Mouse (Mus musculus) neural tube, embryonic 14.5 days (tissue): ENCODE data around the gene Pdf. TPM values are rescaled to one million over a fixed set of nuclear protein-coding genes. Genes with fewer than 3 reads are reported as not detected.

ENCODE experiments used
- ATAC-seq: fragments of 200-750 bp; cut with Nextera tagmentation; 2 replicates; pipeline ENCODE4 v1.8.0; 2017; ENCODE audit warnings: low read depth, mild to moderate bottlenecking, moderate TSS enrichment, moderate library complexity
- H3K27ac ChIP-seq: fragments of 300-500 bp; sonication (generic); 2 replicates; pipeline ENCODE4 v1.5.1; 2014; ENCODE audit warnings: low read depth, mild to moderate bottlenecking, control low read depth, low read length, moderate library complexity, mixed read lengths
- H3K27me3 ChIP-seq: fragments of 300-500 bp; sonication (generic); 2 replicates; pipeline ENCODE4 v1.6.1; 2014; ENCODE audit warnings: low read length; ENCODE audit not compliant: control insufficient read depth, insufficient read depth
- H3K36me3 ChIP-seq: fragments of 300-500 bp; sonication (generic); 2 replicates; pipeline ENCODE4 v1.6.1; 2014; ENCODE audit warnings: low read length, mixed read lengths; ENCODE audit not compliant: control insufficient read depth, insufficient read depth
- H3K4me1 ChIP-seq: fragments of 300-500 bp; sonication (generic); 2 replicates; pipeline ENCODE4 v1.6.1; 2014; ENCODE audit warnings: low read length; ENCODE audit not compliant: control insufficient read depth, insufficient read depth
- H3K4me2 ChIP-seq: fragments of 300-500 bp; sonication (generic); 2 replicates; pipeline ENCODE4 v1.6.1; 2014; ENCODE audit warnings: mild to moderate bottlenecking, low read depth, low read length, control low read depth
- H3K4me3 ChIP-seq: fragments of 300-500 bp; sonication (generic); 2 replicates; pipeline ENCODE4 v1.5.1; 2014; ENCODE audit warnings: low read depth, low read length, control low read depth, mixed read lengths
- H3K9ac ChIP-seq: fragments of 300-500 bp; sonication (generic); replicated peaks from 2 replicates; pipeline ENCODE4 v1.6.1; 2014; ENCODE audit warnings: low read depth, mild to moderate bottlenecking, control low read depth, low read length, mixed read lengths
- H3K9me3 ChIP-seq: fragments of 300-500 bp; sonication (generic); 2 replicates; pipeline ENCODE4 v1.6.1; 2016; ENCODE audit warnings: low read length; ENCODE audit not compliant: control insufficient read depth
- WGBS: fragments of 180-500 bp; shearing (Covaris S2); extraction: QIAGEN DNeasy Blood & Tissue Kit; methylation state at CpG from one replicate; pipeline ENCODE4 v1.1.7; 2014; 5-methylcytosine and 5-hydroxymethylcytosine counted together
- polyA plus RNA-seq: library from polyadenylated mRNA; unstranded; fragments of >200 nt; fragmentation: Nextera tagmentation; extraction: Ambion mirVana; gene quantifications from 2 replicates; pipeline ENCODE4 v1.2.1, GENCODE M21; 2014

Pdf gene
- polyA plus RNA-seq: 36.5 and 36.8 TPM in 2 replicates

DNA sequence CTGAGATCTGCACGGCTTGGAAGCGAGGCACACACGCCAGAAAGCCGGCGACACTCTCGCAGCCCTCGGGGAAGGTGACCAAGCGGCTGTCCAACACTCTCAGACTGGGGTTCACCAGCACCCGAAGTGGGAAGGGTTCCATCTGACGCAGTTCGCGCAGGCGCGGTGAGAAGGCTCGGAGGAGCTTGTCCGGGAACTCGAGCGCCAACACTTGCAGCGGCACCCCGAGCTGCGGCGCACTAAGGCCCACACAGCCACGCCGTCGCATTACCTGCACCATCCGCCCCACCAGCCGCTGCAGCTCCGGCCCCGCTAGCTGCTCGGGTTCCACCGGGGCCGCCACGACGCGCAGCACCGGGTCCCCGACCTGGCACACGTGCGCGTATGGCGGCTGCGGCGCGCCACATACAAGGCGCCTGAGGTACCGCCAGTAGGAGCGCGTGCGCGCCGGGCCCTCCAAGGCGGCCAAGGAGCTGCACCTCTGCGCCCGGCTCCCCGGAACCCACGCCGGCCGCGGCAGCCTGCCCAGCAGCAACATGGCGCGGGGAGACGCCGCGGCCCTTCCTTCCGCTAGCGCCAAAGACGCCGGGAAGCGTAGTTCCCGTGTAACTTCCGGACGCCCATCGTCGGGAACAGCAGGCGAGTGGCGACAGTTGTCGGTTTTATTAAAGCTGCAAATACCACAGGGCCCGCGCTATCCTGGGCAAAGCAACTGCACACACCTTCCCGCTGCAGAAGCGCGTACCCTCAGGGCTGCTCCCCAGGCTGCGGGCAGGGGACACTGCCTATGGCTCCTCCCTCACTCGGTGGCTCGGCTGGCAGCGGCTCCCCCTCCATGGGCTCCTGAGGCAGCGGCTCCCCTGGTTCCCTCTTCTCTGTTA lies at the start of gene Pdf:
Gene Pdf (minus strand): TSS at position 554 of the 881 bp plus-strand sequence.
- peak; percentile 87 for ATAC-seq
- Histone ChIP-seq H3K27me3 (no peaks in the 10 kb centered on the region; the same call in 1 of the 2 replicates), H3K4me2 (peak within 1 kb of the TSS; percentile 93), H3K9me3 (no peaks in the 10 kb centered on the region), H3K4me1 (0 out of 2 replicates have a peak, but pooled peaks cover 2% of the 10 kb centered on the region), H3K27ac (peak within 1 kb of the TSS; percentile 78), H3K9ac (peak within 1 kb of the TSS; percentile 54), H3K4me3 (peak within 1 kb of the TSS; percentile 57), H3K36me3 (peaks cover 65% of the 10 kb centered on the region)
- WGBS: under 1% methylated on average over 85 of the region's 87 CpGs

DNA sequence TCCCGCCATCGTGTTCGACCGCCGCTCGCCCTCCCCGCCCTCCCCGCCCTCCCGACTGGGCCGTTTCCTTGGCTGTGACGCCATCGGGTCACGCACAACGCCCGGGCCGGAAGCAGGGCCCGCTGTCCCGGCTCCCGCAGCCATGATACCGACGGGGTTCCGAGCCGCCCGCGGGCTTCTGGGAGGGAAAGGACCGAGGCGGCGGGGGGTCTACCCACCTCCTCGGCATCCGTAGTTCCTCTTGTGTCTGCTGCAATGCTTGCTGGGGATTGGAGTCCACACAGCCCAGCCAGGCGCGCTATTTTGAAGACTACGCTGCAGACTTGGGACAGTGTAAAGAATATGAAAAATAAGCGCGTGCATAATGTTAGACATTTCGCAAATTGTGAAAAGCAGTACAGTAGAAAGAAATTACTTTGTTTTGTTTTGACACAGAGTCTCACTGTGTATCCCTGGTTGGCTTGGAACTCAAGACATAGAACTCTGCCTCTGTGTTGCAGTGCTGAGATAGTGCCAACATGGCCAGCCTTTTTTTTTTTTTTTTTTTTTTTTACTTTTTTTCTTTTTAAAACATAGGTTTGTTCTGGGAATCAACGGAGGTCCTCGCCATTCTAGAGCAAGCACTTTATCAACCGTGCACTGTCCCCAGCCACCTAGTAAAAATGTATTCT lies 48.1 kb upstream of the Pdf start, which contains the start of gene Terf2:
Gene Terf2 (minus strand): TSS at position 182 of the 671 bp plus-strand sequence.
- peak within 1 kb of the TSS; percentile 81 for H3K4me3 ChIP-seq
- H3K9me3 ChIP-seq: no peaks in the 10 kb centered on the region
- no peaks in the 10 kb centered on the region for H3K27me3 ChIP-seq
- peak within 1 kb of the TSS; percentile 87 for H3K9ac ChIP-seq
- peak within 1 kb of the TSS; percentile 89 for H3K27ac ChIP-seq
- H3K36me3 ChIP-seq: no peaks in the 10 kb centered on the region
- H3K4me2 ChIP-seq: peak within 1 kb of the TSS; percentile 54
- ATAC-seq: peak; percentile 97
- peaks cover 11% of the 10 kb centered on the region; the same call in 1 of the 2 replicates for H3K4me1 ChIP-seq
- 5% methylated on average over 31 of the region's 39 CpGs for WGBS

DNA sequence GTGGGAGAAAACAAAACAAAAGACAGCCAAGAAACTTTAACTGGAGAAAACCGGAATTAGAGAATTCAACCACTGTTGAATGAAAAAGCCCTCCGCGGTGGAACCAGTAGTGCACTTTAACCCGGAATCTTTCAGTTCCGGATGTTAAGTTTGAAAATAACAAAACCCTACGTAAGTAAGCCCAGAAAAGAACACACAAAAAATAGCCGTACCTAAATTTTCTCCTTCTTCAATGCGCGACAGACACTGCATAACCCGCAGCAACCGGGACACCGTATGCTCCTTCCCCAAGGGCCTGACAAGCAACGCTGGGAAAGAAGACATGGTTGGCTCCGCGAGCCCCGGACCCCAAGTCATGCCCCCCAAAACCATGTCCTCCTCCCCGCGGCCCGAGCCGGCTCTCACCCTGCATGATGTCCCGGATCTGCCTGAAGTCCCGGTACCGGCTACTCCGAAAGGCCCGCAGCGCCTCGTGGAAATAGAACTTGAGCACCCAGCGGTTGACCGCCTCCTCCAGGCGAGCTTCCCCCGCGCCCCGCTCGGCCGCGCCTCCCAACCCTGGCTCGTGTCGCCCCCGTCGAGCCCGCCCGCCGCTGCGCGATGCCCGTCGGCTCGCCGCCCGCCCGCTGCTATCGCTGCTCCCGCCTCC lies 47.4 kb upstream of the Pdf start:
- peak overlapping the region; percentile 81 for H3K4me3 ChIP-seq
- H3K4me1 ChIP-seq: peaks cover 11% of the 10 kb centered on the region; the same call in 1 of the 2 replicates
- peak overlapping the region; percentile 89 for H3K27ac ChIP-seq
- H3K27me3 ChIP-seq: no peaks in the 10 kb centered on the region
- peak; percentile 79 for ATAC-seq
- peak overlapping the region; percentile 87 for H3K9ac ChIP-seq
- WGBS: under 1% methylated on average over 42 of the region's 53 CpGs
- peak overlapping the region; percentile 54 for H3K4me2 ChIP-seq
- H3K9me3 ChIP-seq: no peaks in the 10 kb centered on the region
- peaks cover under 1% of the 10 kb centered on the region; the same call in 1 of the 2 replicates for H3K36me3 ChIP-seq

DNA sequence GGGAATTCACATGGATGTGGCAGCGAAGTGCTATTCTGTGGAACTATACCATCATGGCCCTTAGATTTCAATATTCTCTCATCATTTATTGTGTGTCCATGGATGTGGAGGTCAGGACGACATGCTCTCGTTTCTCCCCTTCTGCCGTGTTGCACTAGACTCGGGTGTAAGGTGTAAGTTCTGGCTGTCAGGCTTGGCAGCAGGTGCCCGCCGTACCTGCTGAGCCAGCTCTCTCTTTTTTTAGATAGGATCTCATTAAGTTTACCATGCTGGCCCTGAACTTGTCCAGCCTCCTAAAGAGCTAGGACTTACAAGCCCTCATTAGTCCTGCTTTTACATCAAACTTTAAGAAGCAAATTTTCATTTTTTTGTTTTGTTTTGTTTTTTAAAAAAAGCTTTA lies 42.1 kb upstream of the Pdf start:
- H3K9me3 ChIP-seq: no peaks in the 10 kb centered on the region
- H3K4me1 ChIP-seq: peaks cover 11% of the 10 kb centered on the region; the same call in 1 of the 2 replicates
- no peak overlapping the region for H3K4me2 ChIP-seq
- H3K36me3 ChIP-seq: peaks cover 12% of the 10 kb centered on the region; the same call in 1 of the 2 replicates
- no peak for ATAC-seq
- no peaks in the 10 kb centered on the region for H3K27me3 ChIP-seq
- WGBS: 99% methylated on average over 7 of the region's 7 CpGs
- no peak overlapping the region for H3K4me3 ChIP-seq
- no peak overlapping the region for H3K9ac ChIP-seq
- no peak overlapping the region for H3K27ac ChIP-seq

DNA sequence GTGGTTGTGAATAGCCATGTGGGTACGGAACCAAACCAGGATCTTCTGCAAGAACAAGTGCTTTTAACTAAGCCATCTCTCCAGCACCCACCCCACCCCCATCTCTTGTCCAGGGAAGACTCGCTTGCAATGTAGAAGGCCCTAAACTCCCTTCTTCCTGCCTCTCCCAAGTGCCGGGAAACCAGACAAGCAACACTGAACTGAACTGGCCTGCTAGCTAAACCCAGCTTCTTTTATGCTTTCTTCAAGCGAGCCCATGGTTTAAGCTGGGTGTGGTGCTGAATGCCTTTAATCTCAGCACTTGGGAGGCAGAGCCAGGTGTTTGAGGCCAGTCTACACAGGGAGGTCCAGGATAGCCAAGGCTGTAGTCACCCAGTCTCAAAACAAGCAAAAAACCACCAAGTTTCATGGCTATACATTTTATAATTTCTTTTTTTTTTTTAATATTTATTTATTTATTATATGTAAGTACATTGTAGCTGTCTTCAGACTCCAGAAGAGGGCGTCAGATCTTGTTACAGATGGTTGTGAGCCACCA lies 40.2 kb upstream of the Pdf start:
- Histone ChIP-seq H3K4me3 (no peak overlapping the region), H3K9me3 (no peaks in the 10 kb centered on the region), H3K4me2 (no peak overlapping the region), H3K27ac (no peak overlapping the region), H3K4me1 (no peaks in the 10 kb centered on the region), H3K36me3 (peaks cover 12% of the 10 kb centered on the region; the same call in 1 of the 2 replicates), H3K27me3 (no peaks in the 10 kb centered on the region), H3K9ac (no peak overlapping the region)
- ATAC-seq: no peak
- 98% methylated on average over 5 of the region's 5 CpGs for WGBS

DNA sequence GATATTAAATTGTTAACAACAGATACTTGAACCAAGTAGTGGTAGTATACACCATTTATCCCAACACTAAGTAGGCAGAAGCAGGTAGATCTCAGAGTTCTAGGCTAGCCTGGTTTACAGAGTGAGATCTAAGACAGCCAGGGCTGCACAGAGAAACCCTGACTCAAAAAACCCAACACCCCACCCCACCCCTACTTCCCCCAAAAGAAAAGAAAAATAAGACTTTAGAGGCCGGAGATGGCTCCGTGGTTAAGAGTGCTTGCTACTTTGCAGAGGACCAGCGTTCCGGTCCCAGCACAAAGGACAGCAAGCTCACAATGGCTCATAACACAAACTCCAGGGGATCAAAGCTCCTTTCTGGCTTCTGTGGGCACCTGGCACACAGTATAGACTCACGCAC lies 37.6 kb upstream of the Pdf start:
- H3K4me1 ChIP-seq: no peaks in the 10 kb centered on the region
- H3K9ac ChIP-seq: no peak overlapping the region
- H3K36me3 ChIP-seq: peaks cover 25% of the 10 kb centered on the region
- H3K9me3 ChIP-seq: no peaks in the 10 kb centered on the region
- H3K4me3 ChIP-seq: no peak overlapping the region
- ATAC-seq: no peak
- WGBS: 98% methylated on average over 5 of the region's 5 CpGs
- no peak overlapping the region for H3K27ac ChIP-seq
- no peaks in the 10 kb centered on the region for H3K27me3 ChIP-seq
- H3K4me2 ChIP-seq: no peak overlapping the region

DNA sequence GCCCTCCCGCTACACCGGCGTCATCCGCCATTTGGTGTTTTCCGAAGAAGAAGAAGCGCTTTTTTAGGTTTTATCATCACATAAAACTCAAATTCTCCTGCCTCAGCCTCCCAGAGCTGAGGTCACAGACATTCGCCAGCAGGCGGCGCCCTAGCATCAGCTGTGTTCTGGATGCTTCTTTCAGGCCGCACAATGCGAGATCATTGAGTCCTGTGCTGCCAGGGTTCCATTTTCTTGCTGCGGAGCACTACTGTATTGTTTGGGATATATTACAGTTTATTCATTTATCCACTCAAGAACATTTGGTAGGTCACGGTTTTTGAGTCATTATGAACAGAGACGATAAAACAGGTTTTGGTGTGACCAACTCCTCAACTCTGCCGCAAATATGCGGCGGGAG lies 36.9 kb upstream of the Pdf start:
- 96% methylated on average over 17 of the region's 17 CpGs for WGBS
- no peak for ATAC-seq

DNA sequence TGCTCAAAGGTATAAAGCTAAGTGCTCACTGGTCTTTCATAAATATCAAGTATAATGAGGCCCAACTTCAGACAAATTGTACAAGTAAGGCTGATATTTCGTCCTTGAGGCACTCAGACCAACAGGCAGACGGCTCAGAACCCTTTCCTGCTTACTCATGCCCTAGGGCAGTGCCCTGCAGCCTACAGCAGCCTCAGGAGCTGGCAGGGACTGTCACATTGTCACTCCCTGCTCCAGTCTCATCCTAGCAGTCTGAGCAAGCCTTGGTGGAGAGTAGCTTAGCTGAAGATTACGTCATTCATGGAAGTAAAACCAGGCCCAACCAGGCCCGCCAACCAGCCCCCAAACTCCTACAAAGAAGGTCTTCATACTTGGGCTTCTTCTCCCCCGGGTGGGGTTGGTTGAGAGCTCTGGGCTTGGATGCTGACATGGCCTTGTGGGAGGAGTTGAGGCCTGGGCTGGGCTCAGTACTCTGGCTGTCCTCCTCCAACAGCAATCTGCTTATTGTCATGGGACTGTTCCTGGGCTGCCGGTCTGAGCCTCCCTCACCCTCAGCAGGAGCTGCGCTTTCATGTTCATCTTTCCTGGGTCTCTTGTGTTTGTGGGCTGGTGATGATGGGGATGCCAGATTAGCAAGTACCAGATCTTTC lies 27.9 kb upstream of the Pdf start:
- Histone ChIP-seq H3K4me2 (no peak overlapping the region), H3K9me3 (no peaks in the 10 kb centered on the region), H3K4me3 (no peak overlapping the region), H3K36me3 (peaks cover 53% of the 10 kb centered on the region), H3K27ac (no peak overlapping the region), H3K27me3 (no peaks in the 10 kb centered on the region), H3K9ac (no peak overlapping the region), H3K4me1 (no peaks in the 10 kb centered on the region)
- ATAC-seq: no peak
- WGBS: 94% methylated on average over 7 of the region's 7 CpGs

More for the DNA sequence above, 36.9 kb upstream of the Pdf start:
- Histone ChIP-seq H3K4me2 (no peak overlapping the region), H3K9ac (no peak overlapping the region), H3K36me3 (peaks cover 26% of the 10 kb centered on the region), H3K27me3 (no peaks in the 10 kb centered on the region), H3K4me1 (no peaks in the 10 kb centered on the region), H3K27ac (no peak overlapping the region), H3K9me3 (no peaks in the 10 kb centered on the region), H3K4me3 (no peak overlapping the region)
